Mouse (Mus musculus) thymus, postnatal 25 days (tissue): ENCODE data around the gene Tshr.
"Not testable (repeated sequence)": the region's sequence is repeated elsewhere in the genome, so short reads cannot be mapped to it uniquely, and the experiment has no call there.

Experiments
- DNase-seq: peaks from one replicate; pipeline ENCODE4 v3.0.0; 2022

Gene Tshr

GRCm38 (mm10) chr12:91384281-91385017, at the start of gene Tshr, which contains the start of gene Cep128:
TSS of gene Tshr (plus strand) at chr12:91384563.
TSS of gene Cep128 (minus strand) at chr12:91384409.
- DNase-seq, result peak; percentile 91

- DNase-seq, result not testable (repeated sequence)
These were observed 45.7 kb upstream of the Tshr start for GRCm38 (mm10) chr12:91338656-91339055.

GRCm38 (mm10) chr12:91353783-91354182, 30.6 kb upstream of the Tshr start:
- no peak for DNase-seq

GRCm38 (mm10) chr12:91369173-91369572, 15.2 kb upstream of the Tshr start:
- DNase-seq, result no peak

GRCm38 (mm10) chr12:91383516-91384264, 673 bp upstream of the Tshr start:
- no peak for DNase-seq

GRCm38 (mm10) chr12:91400232-91401048, 16.1 kb downstream of the Tshr start:
- peak; percentile 30 for DNase-seq

GRCm38 (mm10) chr12:91401049-91401352, 16.6 kb downstream of the Tshr start:
- DNase-seq, result no peak

GRCm38 (mm10) chr12:91410306-91410705, 25.9 kb downstream of the Tshr start:
- DNase-seq, result no peak

GRCm38 (mm10) chr12:91412461-91413182, 28.3 kb downstream of the Tshr start:
- no peak for DNase-seq

GRCm38 (mm10) chr12:91415112-91415511, 30.7 kb downstream of the Tshr start:
- DNase-seq, result no peak

- DNase-seq, result no peak
These were observed 32.5 kb downstream of the Tshr start for GRCm38 (mm10) chr12:91416828-91417227.

GRCm38 (mm10) chr12:91418791-91419190, 34.4 kb downstream of the Tshr start:
- DNase-seq, result peak; percentile 66

- DNase-seq, result no peak
These were observed 36.9 kb downstream of the Tshr start for GRCm38 (mm10) chr12:91421272-91421671.

- peak; percentile 48 for DNase-seq
These were observed 38.9 kb downstream of the Tshr start for GRCm38 (mm10) chr12:91423125-91423820.

GRCm38 (mm10) chr12:91426499-91426898, 42.1 kb downstream of the Tshr start:
- no peak for DNase-seq

GRCm38 (mm10) chr12:91427129-91427528, 42.8 kb downstream of the Tshr start:
- no peak for DNase-seq

GRCm38 (mm10) chr12:91482195-91482733, 97.9 kb downstream of the Tshr start:
- no peak for DNase-seq

GRCm38 (mm10) chr12:91486342-91486741, 102.0 kb downstream of the Tshr start:
- no peak for DNase-seq

GRCm38 (mm10) chr12:91488406-91488805, 104.0 kb downstream of the Tshr start:
- no peak for DNase-seq

GRCm38 (mm10) chr12:91495497-91496225, 111.3 kb downstream of the Tshr start:
- DNase-seq, result no peak

- no peak for DNase-seq
These were observed 111.8 kb downstream of the Tshr start for GRCm38 (mm10) chr12:91496226-91496558.
